Mouse (Mus musculus) cerebellum, adult 18-20 months (tissue): ENCODE data around the gene Gm45753.

Source experiments
- DNase-seq, 2 experiments: peaks; one replicate each; pipeline ENCODE4 v3.0.0; 2021

Gm45753 gene

DNA sequence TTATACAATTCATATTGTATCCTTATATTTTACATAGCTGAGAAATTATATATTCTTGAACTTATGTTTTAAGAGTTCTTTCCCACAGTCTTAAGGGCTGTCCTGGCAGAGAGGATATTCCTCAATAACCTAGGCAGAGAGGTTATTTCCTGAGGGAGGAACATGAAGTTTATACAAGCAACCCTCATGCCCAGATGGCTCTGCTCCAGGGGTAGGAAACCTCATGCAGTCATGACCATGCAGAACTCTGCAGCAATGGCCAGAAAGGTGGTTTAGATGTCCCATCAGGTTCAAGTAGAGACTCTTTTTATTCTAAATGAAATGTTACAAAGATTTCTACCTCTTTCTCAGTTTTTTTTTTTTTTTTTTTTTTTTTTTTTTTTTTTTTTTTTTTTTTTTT lies 39.2 kb downstream of the Gm45753 start:
- no peak for DNase-seq

DNA sequence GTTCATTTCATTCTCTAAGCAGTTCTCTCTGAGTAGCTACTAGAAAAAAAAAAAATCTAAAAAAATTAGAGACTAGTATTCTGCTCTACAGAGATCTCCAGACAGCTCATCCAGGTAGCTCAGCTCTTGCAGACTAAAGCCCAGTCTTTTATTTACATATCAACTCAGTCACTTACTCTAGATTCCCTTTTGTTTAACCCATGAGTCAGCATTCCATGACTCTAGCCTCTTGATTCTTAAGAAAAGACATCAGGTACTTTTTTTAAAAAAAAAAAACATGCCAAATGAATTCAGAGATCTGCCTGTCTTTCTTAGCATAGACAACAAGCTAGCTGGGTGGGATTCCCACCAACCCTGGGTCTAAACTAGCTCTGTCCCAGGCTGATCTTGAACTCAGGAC lies 39.8 kb downstream of the Gm45753 start:
- no peak for DNase-seq

DNA sequence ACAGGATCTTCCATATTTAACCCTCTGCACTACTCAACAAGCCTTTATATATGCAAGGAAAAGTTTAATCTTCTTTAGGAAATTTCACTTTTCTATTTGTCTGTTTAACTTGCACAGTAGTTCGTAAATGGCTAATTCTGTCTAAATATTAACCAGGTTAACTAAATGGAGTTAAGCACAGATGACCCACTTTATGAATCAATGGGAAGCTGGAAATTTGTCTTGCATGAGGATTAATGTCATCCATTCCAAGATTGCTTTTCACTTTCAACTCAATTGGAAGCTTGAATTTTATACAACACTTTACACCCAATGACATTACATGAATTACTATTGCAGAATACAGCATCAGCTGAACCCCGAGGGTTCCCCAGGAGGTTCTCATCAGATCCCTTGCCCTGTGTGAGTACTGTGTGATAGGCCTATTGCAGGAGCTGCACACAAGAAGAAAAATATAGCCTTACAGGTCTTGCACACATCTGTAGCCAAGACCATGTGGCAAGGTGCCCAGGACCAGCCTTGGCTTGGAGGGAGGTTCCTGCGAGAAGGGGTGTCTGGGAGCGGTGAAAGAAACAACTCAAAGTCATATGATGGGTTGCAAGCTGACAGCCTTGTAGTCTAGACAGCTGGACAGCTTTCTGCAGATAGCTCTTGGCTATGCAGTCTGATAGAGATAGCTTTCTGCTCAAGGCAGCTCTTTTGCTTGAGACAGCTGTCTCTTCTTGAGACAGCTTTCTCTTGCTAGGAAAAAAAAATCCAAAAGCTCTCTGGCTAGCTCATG lies 40.5 kb downstream of the Gm45753 start:
- no peak for DNase-seq

DNA sequence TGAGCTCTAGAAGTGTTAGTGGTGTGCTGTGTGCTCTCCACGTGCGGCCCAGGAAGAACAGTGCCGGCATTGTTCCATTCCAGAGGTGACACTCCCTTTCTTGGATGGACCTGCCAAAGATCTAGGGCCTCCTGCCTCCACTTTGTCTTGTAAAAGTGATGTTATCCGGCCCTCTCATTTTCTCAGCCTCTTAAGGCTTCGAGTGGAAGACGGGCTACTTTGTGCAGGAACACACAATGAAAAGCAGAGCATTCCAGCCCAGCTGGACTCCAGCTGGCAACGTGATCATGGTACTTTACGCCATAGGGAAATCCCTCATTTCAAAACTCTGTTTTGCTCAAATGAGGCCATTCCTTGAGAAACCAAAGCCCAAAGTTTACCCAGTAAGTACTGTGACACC lies 41.3 kb downstream of the Gm45753 start:
- no peak for DNase-seq

DNA sequence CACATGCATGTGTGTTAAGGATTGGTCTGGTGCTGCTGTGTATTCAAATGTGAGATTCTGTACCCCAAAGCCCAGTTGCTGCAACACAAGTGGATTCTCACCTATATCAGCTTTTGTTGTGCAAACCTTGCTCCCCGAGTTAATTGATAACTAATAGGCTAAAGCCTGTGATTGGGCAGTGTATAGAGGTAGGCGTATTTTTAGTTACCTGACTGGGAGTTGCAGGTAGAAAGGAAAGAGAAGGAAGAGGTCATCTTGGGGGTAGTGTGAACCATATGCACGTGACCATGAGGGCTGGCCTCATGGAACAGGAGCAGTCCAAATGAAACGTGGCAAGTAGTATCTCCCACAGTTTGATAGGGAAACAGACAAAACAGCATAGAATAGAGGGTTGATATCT lies 43.3 kb downstream of the Gm45753 start:
- DNase-seq: no peak

DNA sequence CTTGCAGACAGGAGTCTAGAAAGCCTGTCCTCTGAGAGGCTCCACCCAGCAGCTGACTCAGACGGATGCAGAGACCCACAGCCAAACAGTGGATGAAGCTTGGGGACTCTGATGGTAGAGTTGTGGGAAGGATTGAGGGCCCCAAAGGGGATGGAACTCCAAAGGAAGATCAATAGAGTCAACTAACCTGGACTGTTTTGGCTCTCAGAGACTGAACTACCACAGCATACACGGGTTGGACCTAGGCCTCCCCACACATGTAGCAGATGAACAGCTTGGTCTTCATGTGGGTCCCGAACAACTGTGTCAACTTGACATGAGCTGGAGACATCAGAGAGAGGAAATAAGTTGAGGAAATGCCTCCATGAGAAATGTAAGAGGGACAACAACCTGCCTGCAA lies 45.4 kb downstream of the Gm45753 start:
- DNase-seq: no peak

DNA sequence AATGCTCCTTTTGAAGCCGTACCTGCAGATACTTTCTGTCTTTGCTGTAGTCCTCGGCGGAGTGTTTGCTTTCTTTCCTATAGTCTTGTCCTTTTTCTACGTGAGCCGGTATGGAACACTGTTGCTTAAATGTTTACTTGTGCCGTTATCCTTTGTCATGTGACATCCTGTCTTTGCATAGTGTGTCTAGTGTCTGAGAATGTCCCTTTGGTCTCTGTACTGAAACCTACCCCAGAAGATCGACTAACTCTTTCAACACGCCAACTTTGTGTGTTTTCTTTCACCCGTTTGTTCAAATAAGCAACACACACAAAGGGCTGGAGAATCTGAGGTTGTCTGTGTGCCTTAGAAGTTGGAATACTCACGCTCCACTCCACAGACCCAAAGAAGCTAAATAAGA lies 46.3 kb downstream of the Gm45753 start, which contains the start of gene F11:
TSS of gene F11 (minus strand) at position 112 of the 400 bp plus-strand sequence.
- no peak for DNase-seq

DNA sequence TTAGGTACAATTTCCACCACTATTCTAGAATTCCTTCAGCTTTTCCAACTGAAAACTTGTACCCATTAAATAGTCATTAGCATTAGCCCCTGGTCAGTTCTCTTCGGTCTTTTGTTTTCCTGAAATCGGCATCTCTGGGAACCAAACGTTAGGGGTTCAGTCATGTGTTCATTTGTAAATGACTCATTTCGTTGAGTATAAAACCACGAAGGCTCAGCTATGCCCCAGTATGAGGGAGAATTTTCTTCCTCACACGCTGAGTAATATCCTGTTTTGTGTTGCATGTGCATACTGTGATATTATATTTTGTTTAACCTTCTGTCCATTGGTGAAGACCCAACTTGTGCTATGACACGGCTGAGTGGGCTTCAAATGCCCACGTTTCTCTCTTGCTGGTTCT lies 49.8 kb downstream of the Gm45753 start:
- DNase-seq: no peak

DNA sequence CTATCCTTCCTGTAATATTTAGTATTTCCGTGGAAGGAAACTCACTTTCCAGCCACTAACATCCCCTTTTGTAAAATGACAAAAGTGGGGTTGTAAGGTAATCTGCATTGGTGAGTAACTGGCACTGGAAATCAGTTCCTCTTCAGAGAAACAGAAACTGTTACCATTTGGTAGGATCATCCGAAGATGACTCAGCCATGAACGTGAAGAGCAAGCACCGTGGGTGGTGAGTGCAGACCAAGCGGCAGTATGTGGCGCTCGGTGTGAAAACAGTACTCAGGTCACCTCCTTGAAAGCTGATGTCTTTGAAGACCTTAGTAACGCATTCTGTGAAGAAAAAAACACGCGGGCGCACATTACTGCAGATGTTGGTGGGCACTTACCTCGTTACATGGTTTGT lies 53.2 kb downstream of the Gm45753 start:
- no peak for DNase-seq

DNA sequence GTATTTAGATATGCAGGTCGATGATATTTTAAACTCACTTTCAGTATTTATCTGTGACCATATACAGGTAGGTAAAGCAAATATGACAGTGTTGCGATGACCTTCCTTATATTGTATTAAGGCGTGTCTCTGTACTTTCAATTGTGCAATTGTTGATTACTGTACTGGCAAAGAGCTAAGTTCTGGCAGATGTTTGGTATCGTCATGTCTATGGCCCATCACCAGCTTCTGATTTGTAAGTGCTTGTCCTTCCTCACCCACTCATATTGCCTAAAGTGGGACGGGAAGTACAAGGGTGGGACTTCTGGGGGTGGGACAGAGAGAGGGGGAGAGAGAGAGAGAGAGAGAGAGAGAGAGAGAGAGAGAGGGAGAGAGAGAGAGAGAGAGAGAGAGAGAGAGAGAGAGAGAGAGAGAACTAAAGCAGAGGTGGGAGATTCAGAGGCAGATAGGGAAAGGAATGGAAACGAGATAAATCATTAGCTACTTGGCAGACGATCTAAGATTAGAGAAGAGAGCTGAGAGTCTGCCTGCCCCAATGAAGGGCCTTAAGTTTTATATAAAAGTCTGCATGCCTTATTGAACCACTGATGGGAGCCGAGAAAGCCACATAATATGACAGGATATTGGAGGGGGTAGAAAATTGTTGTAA lies 53.9 kb downstream of the Gm45753 start:
- no peak for DNase-seq

DNA sequence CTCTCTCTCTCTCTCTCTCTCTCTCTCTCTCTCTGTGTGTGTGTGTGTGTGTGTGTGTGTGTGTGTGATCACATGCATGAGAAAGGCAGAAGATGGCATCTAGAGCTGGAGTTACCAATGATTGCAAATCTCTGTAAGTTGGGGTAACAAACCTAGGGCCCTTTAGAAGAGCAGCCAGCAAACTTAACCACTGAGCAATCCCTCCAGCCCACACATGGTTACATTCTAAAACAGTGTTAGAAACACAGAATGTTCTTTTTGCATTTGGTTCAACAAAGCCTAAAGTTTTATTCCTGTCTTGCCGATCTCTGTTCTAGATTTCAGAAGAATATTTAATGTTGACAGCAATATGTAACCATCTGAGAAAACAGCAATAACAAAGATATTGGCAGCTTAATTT lies 54.7 kb downstream of the Gm45753 start:
- no peak for DNase-seq

DNA sequence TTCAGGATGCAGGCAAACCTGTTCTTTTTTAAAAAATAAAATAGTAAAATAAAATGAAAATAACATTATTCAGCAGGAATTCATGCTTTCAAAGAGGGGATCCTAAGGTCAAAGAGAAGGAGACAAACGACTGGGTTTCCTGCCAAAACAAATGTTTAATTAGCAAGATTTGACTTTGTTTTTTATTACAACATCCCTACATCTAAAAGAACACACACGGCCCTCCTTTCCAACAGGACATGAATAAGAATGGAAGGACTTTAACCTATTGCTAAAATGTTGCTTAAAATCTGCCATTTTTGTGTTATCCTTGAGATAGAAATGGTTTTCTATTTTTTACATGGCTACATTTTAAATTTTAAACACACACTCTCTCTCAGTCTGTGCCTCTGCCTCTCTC lies 55.2 kb downstream of the Gm45753 start:
- DNase-seq: no peak

DNA sequence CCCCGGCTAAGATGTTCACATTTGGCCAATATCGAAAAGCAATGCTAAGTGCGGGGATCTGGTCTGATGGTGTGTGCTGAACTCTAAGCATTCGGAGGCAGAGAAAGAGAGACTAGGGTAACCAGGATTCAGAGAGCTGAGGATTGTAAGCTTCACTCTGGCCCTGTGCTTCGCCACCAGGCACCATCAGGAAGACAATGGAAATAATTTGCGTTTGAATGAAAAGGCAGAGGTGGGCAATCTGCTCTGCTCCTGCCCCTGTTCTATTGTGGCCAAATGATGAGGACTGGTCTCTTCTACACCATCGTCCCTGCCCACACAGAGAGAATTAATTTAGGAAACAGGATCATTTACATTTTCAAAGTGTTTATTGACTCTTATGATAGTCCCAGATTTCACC lies 62.0 kb downstream of the Gm45753 start:
- no peak for DNase-seq

DNA sequence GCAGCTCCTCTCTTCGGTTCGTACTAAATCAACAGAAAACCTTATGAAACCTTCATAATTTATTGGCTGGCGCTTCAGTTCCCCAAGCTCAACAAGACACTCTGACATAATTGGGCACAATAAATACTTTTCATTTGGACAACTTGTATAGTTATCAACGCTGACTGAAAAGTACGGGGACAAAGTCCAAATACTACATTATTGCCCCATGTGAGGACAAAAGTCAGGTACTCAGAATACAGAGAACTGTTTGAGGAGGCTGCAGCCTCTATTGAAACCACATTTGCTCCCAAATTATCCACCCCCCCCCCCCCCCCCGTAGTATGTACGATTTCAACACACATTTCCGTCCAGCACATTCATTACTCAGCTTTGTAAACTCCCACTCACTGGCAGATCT lies 68.9 kb downstream of the Gm45753 start:
- DNase-seq: no peak

DNA sequence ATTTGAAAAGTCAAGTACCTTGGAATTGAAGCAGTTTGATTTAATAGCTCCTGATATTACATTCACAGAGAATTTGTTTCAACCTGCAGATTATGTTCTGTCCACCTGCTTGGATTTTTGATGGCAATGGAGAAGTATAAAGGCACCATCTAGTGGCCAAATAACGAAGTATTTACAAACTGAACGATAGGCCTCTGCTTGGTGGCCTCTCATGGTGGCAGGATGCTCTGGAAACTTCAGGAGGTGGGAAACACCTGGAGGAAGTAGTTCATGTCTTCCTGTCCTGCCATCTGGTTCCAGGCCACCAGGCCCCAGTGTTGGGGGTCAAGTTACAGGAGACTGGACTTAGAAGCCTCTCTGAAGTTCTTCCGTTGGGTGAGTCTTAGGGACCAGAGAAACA lies 70.0 kb downstream of the Gm45753 start:
- peak; percentile 26 to 48 for DNase-seq

DNA sequence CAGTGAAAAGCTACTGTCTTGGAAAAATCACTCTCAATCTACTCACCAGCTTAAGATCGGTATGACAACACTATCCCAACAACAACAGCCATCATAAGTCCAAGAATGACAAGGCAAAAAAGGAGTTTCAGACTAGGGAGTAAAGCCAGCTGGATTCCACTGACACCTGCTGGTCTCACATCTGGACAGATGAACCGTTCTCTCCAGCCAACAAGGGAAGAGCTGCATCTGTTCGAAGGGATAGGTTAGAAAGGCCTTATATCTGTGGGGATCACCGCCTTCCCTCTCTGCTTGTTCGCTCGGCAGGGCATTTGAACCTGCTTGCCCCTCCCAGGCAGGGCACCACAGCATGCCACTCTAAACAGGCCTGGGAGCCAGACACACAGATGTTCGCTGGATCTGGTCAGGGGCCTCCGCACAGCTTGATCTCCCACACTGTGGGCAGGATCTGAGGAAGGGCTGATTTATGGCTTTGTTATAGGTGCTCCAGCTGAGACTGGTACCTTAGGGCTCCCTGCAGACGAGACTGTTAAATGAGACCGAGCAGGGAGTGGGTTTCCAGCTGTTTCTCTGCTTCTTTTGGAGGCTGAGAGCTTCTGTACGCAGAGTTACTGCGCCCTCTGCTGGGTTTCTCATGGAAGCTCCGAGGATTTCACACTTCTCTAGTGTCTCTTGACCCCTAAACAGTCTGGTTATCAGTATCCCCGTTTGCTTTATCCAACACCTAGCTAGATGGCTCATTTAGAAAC lies 71.9 kb downstream of the Gm45753 start:
- peak; percentile 5 to 45 for DNase-seq

DNA sequence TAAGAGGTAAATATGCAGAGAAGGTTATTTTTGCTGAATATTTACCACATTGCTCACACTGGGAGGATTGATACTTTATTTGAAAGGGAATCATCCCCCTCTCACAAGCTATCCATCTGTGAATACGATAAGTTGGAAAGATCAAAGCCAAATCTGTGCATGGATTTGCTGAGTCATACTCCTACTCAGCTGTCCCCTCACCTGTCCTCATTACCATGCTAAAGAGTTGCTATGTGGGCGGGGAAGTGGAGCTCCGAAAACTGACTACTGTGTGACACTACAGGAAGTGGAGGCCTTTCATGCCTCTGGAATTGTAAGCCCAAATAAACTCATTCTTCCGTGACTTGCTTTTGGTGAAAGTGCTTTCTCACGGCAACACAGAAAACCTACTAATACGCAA lies 73.0 kb downstream of the Gm45753 start:
- no peak for DNase-seq

DNA sequence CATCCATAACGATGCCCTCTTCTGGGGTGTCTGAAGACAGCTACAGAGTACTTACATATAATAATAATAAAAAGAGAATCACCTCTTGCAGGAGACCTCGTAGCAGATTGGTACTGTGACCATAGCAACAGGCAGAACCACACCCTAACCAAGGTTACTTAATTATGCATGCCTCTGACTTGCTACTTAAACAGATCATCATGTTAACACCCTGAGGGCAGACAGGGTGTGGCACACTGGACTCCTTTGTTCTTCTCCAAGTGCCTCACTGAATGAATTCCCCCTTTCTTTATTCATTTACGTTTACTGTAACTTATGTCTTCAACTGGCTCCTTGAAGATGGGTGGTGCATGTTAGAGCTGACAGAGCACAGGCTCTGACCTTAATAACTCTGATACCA lies 75.0 kb downstream of the Gm45753 start:
- no peak for DNase-seq
